Mouse (Mus musculus): ENCODE measurements around the gene Rap1gap2. TPM values are rescaled to one million over a fixed set of nuclear protein-coding genes. Genes with fewer than 3 reads are reported as not detected.
"Not testable (repeated sequence)": the region's sequence is repeated elsewhere in the genome, so short reads cannot be mapped to it uniquely, and the experiment has no call there.

The Rap1gap2 gene
- total RNA-seq, 2 experiments from 2014 or later: 139 to 144 TPM

DNA sequence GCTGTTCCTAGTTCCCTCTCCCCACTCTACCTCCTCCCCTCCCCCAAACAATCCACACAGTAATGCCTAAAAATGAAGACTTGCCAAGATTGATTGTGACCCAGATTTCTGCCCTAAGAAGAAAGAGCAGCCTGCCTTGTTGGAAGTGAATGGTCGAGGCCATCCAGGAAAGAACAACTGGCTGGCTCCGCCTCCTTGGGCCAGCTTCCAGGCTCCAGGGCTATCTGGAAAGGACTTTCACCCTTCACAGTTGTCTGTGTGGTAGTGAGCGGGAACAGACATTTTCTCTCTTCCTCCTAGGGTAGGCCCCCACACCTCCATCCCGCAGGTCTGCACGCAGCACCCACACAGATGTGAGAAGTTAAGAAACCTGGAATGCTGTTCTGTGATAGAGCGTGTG, 13.0 kb upstream of the Rap1gap2 start:
- DNase-seq (ENCODE audit: extremely low spot score in 1 of 2, low spot score in 1 of 2): no peak

DNA sequence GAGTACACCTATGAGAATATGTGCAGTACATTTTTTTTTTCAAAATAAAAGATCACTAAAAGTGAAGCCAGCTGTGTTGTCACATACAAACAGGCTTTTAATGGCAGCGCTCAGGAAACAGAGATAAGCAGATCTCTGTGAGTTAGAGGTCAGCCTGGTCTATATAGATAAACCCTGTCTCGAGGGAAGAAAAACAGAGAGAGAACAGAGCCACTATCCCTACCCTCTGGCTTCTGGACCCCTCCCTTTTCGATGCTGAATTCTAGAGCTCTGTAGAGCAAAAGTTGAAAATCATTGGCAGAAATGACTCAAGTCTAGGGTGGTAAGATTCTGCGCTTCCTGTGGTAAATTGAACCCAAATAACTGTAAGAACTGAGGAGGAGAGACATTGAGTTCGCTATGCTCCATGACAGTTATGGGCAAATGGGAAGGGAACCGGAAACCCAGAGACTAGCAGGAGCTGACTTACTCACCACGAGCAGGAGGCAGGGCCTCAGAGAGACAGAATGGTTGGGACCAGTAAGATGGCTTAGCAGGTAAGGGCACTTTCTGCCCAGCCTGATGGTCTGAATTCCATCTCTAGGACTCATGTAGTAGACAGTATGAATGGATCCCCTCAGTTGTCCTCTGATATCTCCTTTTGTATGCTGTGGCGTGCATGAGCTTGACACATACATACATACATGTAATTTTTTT, 11.4 kb upstream of the Rap1gap2 start:
- no peak for DNase-seq (ENCODE audit: extremely low spot score in 1 of 2, low spot score in 1 of 2)

DNA sequence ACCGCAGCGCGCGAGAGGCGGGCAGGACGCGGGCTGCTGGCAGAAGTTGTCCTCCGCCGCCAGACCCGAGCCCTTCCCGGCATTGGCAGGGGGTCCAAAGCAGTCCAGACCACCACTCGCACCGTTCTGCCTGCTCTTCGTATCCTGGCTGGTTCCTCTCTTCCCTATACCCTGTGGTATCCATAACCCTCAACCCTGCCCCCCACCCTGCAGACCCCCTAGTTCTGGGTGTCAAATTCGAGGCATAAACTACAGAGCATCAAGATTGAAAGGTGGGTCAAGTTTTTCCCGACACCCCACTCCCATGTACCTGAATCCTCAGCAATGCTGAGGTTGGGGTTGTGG, 9.2 kb upstream of the Rap1gap2 start:
- no peak for DNase-seq (ENCODE audit: extremely low spot score in 1 of 2, low spot score in 1 of 2)

DNA sequence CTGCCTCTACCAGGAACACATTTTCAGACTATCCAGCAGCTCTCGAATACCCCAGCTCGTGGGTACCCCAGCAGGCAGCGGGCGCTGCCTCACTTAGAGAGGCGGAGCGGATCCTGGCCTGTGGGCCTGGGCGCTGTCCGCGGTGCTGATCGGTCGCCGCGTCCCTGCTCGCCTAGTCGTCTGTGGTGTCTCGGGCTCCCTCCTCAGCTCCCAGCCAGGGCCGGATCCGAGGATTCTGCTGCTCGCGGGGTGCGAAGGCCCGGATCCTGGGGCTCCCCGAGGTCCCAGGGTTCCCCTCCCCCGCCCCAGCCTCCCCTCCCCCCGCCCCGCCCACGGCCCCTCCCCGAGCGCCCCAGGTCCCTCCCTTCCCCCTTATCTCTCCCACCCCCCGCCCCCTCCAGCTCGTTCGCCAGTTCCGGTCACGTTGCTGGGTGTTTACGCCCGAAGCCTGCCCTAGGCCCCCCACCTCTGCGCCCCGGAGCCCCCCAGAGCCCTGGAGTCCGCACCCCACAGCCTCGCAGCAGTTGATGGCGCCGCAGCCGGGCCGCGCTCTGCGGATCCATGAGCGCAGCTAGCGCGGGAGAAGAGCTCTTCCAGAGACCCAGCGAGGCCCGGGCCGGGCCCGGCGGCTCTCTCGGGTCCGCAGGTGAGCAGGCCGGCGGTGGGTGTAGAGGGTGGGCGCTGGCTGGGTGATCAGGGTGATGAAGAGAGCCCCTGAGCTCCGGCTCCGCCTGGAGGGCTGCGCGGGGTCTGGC, 8.7 kb upstream of the Rap1gap2 start, which contains the start of gene Ccdc92b:
Gene Ccdc92b, plus strand, starts transcription at position 405 of the 755 bp plus-strand sequence.
- DNase-seq (ENCODE audit: extremely low spot score in 1 of 2, low spot score in 1 of 2): peak; percentile 73 to 74

GRCm38 (mm10) chr11:74615571-74615970, 4.9 kb upstream of the Rap1gap2 start:
- DNase-seq (ENCODE audit: extremely low spot score in 1 of 2, low spot score in 1 of 2): no peak

- no peak for DNase-seq (ENCODE audit: extremely low spot score in 1 of 2, low spot score in 1 of 2)
Observed at GRCm38 (mm10) chr11:74613428-74613827, 2.7 kb upstream of the Rap1gap2 start.

- no peak for DNase-seq (ENCODE audit: extremely low spot score in 1 of 2, low spot score in 1 of 2)
Observed at GRCm38 (mm10) chr11:74611437-74611836, 722 bp upstream of the Rap1gap2 start.

GRCm38 (mm10) chr11:74610068-74610467, 647 bp downstream of the Rap1gap2 start:
- DNase-seq (ENCODE audit: extremely low spot score in 1 of 2, low spot score in 1 of 2): no peak

- no peak for DNase-seq (ENCODE audit: extremely low spot score in 1 of 2, low spot score in 1 of 2)
Observed at GRCm38 (mm10) chr11:74602286-74602685, 8.4 kb downstream of the Rap1gap2 start.

GRCm38 (mm10) chr11:74597990-74598337, 12.8 kb downstream of the Rap1gap2 start:
- DNase-seq (ENCODE audit: extremely low spot score in 1 of 2, low spot score in 1 of 2): no peak

- DNase-seq (ENCODE audit: extremely low spot score in 1 of 2, low spot score in 1 of 2): no peak
Observed at GRCm38 (mm10) chr11:74597283-74597989, 13.3 kb downstream of the Rap1gap2 start.

- DNase-seq (ENCODE audit: extremely low spot score in 1 of 2, low spot score in 1 of 2): no peak
Observed at GRCm38 (mm10) chr11:74592246-74592645, 18.5 kb downstream of the Rap1gap2 start.

DNA sequence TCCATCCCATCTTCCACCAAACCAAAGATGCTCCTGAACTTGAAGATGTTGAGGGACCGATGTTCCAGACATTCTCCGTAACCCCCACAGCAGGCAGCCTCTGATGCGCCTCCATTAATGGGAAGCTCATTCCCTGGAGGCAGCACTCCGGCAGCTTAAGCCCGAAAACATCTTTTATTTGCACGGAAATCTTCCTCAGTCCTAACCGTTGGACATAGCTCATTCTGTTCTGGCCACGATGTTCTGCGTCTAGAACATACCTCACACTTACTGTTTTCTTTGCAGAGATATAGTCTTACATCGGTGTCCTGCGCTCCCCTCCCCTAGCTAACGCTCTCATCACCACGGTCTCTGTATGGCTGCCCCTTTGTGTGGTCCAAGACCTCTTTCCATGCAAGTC, 20.0 kb downstream of the Rap1gap2 start:
- DNase-seq (ENCODE audit: extremely low spot score in 1 of 2, low spot score in 1 of 2): no peak

GRCm38 (mm10) chr11:74590239-74590596, 20.5 kb downstream of the Rap1gap2 start:
- peak in 1 of 2 experiments; percentile 57 for DNase-seq (ENCODE audit: extremely low spot score in 1 of 2, low spot score in 1 of 2)

DNA sequence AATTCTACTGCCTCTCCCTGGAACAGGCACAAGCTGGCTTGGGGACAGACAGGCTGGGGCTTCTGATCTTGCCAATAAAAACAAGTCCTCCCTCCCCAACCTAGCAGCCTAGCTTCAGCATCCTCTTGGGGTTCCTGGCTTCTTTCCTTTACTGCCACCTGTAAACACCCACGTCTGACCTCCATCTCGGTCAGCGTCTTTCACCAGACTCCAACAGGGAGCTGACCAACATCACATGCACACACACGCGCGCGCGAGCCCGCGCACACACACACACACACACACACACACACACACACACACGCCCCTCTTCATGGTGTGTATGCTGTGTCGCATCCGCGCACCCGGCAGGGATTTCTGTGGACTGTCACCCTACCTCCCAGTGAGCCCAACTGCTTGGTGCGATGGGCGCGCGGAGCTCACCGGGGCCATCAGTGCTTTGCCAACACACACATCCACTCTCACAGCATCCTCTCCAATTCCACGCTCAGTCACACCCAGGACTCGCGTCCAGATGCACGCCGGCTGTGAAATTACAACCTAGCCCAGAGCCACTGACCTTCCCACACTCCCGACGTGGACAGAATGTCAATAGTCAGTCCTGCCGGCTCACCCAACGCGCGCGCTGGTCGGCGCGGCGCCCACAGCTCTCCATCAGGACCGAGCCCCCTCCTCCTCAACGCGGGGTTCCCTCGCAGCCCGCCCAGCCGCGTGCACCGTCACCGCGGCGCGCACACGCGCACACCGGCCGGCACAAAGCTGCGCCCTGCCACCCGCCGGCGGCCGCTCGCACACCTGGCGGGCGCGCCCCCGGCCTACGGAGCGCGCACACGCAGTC, 21.1 kb downstream of the Rap1gap2 start:
- DNase-seq (ENCODE audit: extremely low spot score in 1 of 2, low spot score in 1 of 2): peak; percentile 47 to 57

DNA sequence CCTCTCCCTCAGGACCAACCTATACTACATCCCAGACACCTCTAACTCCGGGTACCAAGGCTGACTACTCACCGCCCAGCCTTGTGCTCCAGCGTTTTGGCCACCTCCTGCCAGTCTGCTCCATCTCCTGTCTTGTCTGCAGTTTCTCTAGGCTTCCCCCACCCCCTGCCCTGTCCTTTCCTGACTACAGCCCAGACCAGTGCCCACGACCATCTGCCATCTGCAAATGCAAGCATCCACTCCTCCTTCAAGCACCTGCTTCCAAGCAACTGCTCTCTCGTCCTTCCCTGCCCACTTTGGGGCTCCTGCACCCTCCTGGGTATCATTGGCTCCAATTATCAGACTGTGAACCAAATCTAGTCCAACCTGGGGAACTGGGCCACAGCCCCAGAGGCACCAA, 24.3 kb downstream of the Rap1gap2 start:
- DNase-seq (ENCODE audit: extremely low spot score in 1 of 2, low spot score in 1 of 2): no peak

DNA sequence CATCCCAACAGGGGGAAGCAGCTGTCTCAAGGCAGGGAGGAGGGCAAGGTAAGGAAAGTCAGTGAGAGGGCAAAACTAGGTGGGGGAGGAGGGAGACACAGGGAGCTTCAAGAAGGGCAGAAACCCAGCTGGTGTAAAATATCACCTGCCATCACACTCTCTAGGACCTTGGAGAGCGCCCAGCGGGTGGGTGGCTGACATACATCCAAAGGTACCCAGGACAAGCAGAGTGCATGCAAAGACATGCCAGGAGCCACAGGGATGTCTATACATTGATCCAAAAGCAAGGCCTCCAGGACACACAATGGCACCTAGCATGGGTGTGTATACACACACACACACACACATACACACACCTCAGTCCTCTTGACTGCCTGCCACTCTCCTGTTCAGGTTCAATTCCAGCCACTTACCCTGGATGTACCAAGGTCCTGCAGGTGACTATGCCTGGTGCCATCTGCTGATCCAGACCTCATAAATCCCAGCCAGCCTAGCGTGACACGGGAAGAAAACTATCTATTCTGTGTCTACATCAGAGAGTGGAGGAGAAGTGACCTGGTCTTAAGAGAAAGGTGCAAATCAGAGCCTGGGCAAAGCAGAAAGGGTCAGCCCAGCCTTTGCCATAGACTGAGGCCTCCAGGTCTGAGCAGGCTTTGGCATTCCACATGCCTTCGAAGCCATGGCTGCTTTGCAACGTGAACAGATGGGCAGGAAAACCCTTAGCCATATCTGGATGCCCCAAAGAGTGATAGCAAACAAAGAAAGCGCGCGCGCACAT, 25.6 kb downstream of the Rap1gap2 start:
- DNase-seq (ENCODE audit: extremely low spot score in 1 of 2, low spot score in 1 of 2): no peak

DNA sequence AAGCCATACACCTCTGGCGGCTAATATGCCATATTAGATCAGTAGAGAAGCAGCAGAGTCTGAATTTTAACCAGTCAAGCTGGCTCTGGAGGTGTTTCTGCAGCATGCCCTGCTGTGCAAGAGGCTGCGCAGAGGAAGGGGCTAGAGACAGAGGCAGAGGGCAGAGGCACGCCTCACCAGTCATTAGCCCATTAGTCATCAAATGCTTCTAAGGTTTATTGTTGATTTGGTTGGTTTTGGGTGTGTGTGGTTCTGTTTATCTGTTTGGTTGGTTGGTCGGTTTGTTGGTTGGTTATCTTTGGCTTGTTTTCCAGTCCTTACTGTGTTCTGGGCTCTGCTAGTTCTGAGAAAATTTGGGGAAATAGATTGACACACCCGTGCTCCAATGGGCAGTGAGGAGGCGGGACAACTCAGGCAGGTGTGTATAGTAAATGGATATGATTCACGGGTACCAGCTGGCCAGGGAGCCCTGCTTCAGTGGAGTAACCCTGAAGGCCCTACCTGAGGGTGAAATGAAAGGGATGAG, 26.8 kb downstream of the Rap1gap2 start:
- DNase-seq (ENCODE audit: extremely low spot score in 1 of 2, low spot score in 1 of 2): no peak

GRCm38 (mm10) chr11:74582464-74582863, 28.3 kb downstream of the Rap1gap2 start:
- DNase-seq (ENCODE audit: extremely low spot score in 1 of 2, low spot score in 1 of 2): no peak

DNA sequence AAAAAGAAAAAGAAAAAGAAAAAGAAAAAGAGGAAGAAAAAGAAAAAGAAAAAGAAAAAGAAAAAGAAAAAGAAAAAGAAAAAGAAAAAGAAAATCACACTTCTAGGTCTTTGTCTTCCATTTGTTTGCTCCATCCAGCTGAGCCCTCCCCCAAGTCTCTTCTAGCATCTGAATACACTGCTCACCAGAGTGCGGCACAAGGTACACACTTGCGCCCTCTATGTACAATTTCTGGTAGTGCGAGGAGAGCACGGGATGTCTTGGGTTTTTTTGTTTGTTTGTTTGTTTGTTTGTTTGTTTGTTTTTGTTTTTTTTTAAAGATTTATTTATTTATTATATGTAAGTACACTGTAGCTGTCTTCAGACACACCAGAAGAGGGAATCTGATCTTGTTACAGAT, 29.4 kb downstream of the Rap1gap2 start:
- not testable (repeated sequence) for DNase-seq (ENCODE audit: extremely low spot score in 1 of 2, low spot score in 1 of 2)
